Mouse (Mus musculus): ENCODE data around the gene E2f1.

DNA sequence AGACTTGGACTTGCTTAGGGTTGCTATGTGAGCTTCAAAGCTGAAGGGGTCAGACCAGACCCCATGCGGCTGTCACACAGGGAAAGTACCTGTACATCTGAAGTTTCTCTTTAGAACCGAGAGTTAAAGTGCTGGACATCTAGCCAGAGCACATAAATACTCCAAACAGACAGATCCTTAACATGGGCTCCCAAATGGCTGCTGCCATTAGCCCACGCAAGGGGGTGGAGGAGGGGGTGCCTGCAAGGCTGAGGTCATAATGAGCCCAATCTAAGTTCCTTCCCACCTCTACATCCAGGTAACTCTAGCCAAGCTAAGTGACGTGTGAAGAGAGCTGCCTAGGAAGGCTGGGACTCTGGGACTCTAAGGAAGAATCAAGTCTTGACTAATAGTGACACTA lies 18.2 kb downstream of the E2f1 start, which contains the start of gene Actl10:
- TF ChIP-seq CTCF (conservative IDR thresholded peaks at IDR 0.05; ENCODE audit: insufficient read depth, insufficient read length, low read depth, low read length) (no peak), POLR2A (IDR thresholded peaks at IDR 0.05; ENCODE audit: low read depth, low read length) (no peak)

Data from kidney, adult 2 months (tissue).